Mouse (Mus musculus) skeletal muscle tissue, adult 2 months (tissue): Measurements from ENCODE around the gene Rsad1.

Experiments used
- DNase-seq: peaks from one replicate; pipeline ENCODE4 v3.0.0-alpha.2; 2012; ENCODE audit warnings: low read depth, low spot score

The Rsad1 gene

GRCm38 (mm10) chr11:94491749-94492099, 57.3 kb downstream of the Rsad1 start:
- no peak for DNase-seq

DNA sequence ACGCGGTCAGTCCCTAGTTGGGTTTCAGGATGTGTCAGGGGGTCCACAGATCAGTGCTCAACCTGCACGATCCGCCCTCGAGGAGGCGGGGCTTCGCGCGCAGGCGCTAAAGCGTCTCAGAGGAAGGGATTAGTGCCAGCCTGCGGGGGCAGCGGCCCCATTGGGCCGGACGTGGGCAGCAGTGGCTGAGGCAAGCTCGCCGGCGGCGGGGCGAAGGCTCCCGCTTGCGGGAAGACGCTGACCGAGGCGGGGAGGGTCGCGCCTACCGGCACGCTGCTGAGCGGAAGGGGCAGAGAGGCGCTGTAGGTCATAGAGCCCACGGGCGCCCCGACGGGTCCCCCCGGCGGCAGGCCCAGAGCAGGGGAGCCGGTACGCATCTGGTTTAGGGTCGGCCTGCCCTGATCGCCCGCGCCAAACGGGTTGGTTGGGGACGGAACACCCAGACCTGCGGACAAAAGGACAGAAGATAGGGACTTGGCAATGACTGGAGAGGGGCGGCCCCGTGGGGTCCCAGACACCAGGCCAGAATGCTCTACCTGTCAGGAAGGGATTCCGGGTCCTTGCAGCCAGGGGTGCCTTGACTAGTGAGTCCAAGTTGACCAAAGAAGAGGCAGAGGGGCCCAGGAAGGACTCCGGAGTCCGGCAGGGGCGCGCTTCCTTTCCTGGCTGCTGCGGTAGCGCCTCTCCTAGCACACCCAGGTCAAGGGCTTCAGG, 57.9 kb downstream of the Rsad1 start:
- DNase-seq, result no peak
